13 mouse cellular contexts compared by ENCODE assay signal in genomic region chr7:66339625-66340024, GRCm38 (mm10). TPM values are rescaled to one million over a fixed set of nuclear protein-coding genes. Genes with fewer than 3 reads are reported as not detected.
DNase-seq lines count a peak whose midpoint lies in the region; ATAC-seq lines count a peak whose summit lies in the region.
"Had no signal": no experiment of that assay in that cellular context is flagged by ENCODE, and none has a peak within 500 bp of the region (broad histone marks: within the 10 kb centered on the region; RNA-seq: fewer than 3 reads in every experiment).

No protein-coding gene starts in this region.

- 0 out of 2 replicates have a peak, but pooled peaks cover 4% of the 10 kb centered on the region for H3K36me3 ChIP-seq in kidney, embryonic 16.5 days (ENCODE audit: insufficient read depth, low read length)
- peaks cover 4% of the 10 kb centered on the region; the same call in 1 of the 2 replicates for H3K36me3 ChIP-seq in lung, embryonic 16.5 days (ENCODE audit: control insufficient read depth, insufficient read depth, low read length)

- ATAC-seq in kidney, embryonic 16.5 days (ENCODE audit: low FRiP score, low TSS enrichment), result no peak
- ATAC-seq in lung, embryonic 16.5 days (ENCODE audit: low read depth), result peak; percentile 74
- ATAC-seq: forebrain, postnatal 0 days; hindbrain, postnatal 0 days had no signal

- peak overlapping the region; percentile 41 for H3K27ac ChIP-seq in kidney, embryonic 16.5 days (ENCODE audit: low read length)
- peak overlapping the region; percentile 63 for H3K27ac ChIP-seq in lung, embryonic 16.5 days (ENCODE audit: low read length)
- H3K27ac ChIP-seq: hindbrain, postnatal 0 days had no signal

- H3K9ac ChIP-seq in kidney, embryonic 16.5 days (replicated peaks; ENCODE audit: low read length), result no peak overlapping the region
- H3K9ac ChIP-seq in lung, embryonic 16.5 days (ENCODE audit: low read length), result no peak overlapping the region
- H3K9ac ChIP-seq: forebrain, postnatal 0 days had no signal

- no peak overlapping the region for H3K4me3 ChIP-seq in kidney, embryonic 16.5 days (ENCODE audit: low read length)
- H3K4me3 ChIP-seq in lung, embryonic 16.5 days (ENCODE audit: low read length), result no peak overlapping the region

- WGBS in kidney, embryonic 16.5 days, result 17% methylated on average over 5 of the region's 5 CpGs
- WGBS in lung, embryonic 16.5 days, result 8% methylated on average over 5 of the region's 5 CpGs

- no peak for DNase-seq in kidney, postnatal 25 days
- peak; percentile 45 for DNase-seq in MN1 (ENCODE audit: low spot score)
- peak; percentile 52 to 53 for DNase-seq in heart, adult 9 months (ENCODE audit: low spot score in 2 of 2)
- DNase-seq in cerebellum, adult 9-10 months, result no peak
- no peak for DNase-seq in layer of hippocampus, adult 9-11 months
- no peak for DNase-seq in left cerebral cortex, postnatal 36 days (ENCODE audit: low spot score in 2 of 2)
- DNase-seq: cerebellum, postnatal 10 days; forebrain, postnatal 0 days; thymus, postnatal 14 days had no signal

- H3K9me3 ChIP-seq in kidney, embryonic 16.5 days (ENCODE audit: low read length), result no peaks in the 10 kb centered on the region
- H3K9me3 ChIP-seq in lung, embryonic 16.5 days (ENCODE audit: control insufficient read depth, low read length), result no peaks in the 10 kb centered on the region

- no peaks in the 10 kb centered on the region for H3K27me3 ChIP-seq in kidney, embryonic 16.5 days (ENCODE audit: insufficient read depth, low read length)
- H3K27me3 ChIP-seq in lung, embryonic 16.5 days (ENCODE audit: control insufficient read depth, insufficient read depth, low read depth, low read length), result no peaks in the 10 kb centered on the region

- no peak overlapping the region for H3K4me2 ChIP-seq in kidney, embryonic 16.5 days (replicated peaks; ENCODE audit: low read depth, low read length)
- 0 out of 2 replicates have a peak overlapping the region, but pooled peaks have one; percentile 13 for H3K4me2 ChIP-seq in lung, embryonic 16.5 days (ENCODE audit: low read depth, low read length)

- H3K4me1 ChIP-seq in kidney, embryonic 16.5 days (ENCODE audit: insufficient read depth, low read length), result peaks cover 10% of the 10 kb centered on the region
- H3K4me1 ChIP-seq in lung, embryonic 16.5 days (replicated peaks; ENCODE audit: control insufficient read depth, insufficient read depth, low read length), result peaks cover 13% of the 10 kb centered on the region

- intact Hi-C loops in left cerebral cortex, postnatal 36 days (cut with DNase I), result no loop called here

RNA-seq across cellular contexts. Expression of gene Gm10974, which starts 26.1 kb away (rescaled TPM):
- not detected in 2 replicates for polyA plus RNA-seq in kidney, embryonic 16.5 days (2015; fragmentation: Nextera tagmentation; extraction: Ambion mirVana)
- not detected in 2 replicates for polyA plus RNA-seq in lung, embryonic 16.5 days (2015; fragmentation: Nextera tagmentation; extraction: Ambion mirVana)
- total RNA-seq in left cerebral cortex, postnatal 36 days (2021), result not detected
- total RNA-seq: forebrain, postnatal 0 days; hindbrain, postnatal 0 days had no signal
- polyA plus RNA-seq: forebrain, postnatal 0 days; hindbrain, postnatal 0 days; liver, embryonic 16.5 days had no signal

RNA-seq across cellular contexts. Expression of gene Lrrk1, which starts 48.5 kb away (rescaled TPM):
- polyA plus RNA-seq in kidney, embryonic 16.5 days (2015; fragmentation: Nextera tagmentation; extraction: Ambion mirVana), result 16.7 and 18.1 TPM in 2 replicates
- polyA plus RNA-seq in lung, embryonic 16.5 days (2015; fragmentation: Nextera tagmentation; extraction: Ambion mirVana), result 29.3 and 30.5 TPM in 2 replicates
- 1 to 10 TPM; 4.0 to 5.8 TPM for total RNA-seq in left cerebral cortex, postnatal 36 days (2021)

Comparison
In these comparisons a context has a peak if more than half of its experiments do, and no peak if none do; other contexts are left out.
1. DNase-seq: peak in MN1 (single experiment) and heart, adult 9 months (2 of 2); none in kidney, postnatal 25 days (0 of 2), cerebellum, adult 9-10 months (single experiment), layer of hippocampus, adult 9-11 months (single experiment) and left cerebral cortex, postnatal 36 days (0 of 2).